23 mouse cellular contexts compared by ENCODE assay signal in genomic region chr4:51127813-51128212, GRCm38 (mm10).
DNase-seq lines count a peak whose midpoint lies in the region; ATAC-seq lines count a peak whose summit lies in the region.
"Had no signal": no experiment of that assay in that cellular context is flagged by ENCODE, and none has a peak within 500 bp of the region (broad histone marks: within the 10 kb centered on the region; RNA-seq: fewer than 3 reads in every experiment).

No protein-coding gene starts in this region.

- no peaks in the 10 kb centered on the region for H3K27me3 ChIP-seq in forebrain, embryonic 14.5 days (replicated peaks; ENCODE audit: control insufficient read depth, insufficient read depth, low read length)
- H3K27me3 ChIP-seq in forebrain, embryonic 12.5 days: no peaks in the 10 kb centered on the region
- H3K27me3 ChIP-seq: CH12.LX, Patski had no signal

- DNase-seq in forebrain, embryonic 14.5 days (ENCODE audit: low spot score): peak; percentile 5
- DNase-seq in frontal cortex, postnatal 36 days (ENCODE audit: low spot score in 2 of 2): no peak
- DNase-seq in brain, adult 2 months (ENCODE audit: low read depth, low spot score): peak; percentile 54
- peak; percentile 44 for DNase-seq in telencephalon, adult 2 months (ENCODE audit: low read depth, low spot score)
- no peak for DNase-seq in right cerebral cortex, postnatal 25 days
- no peak for DNase-seq in left cerebral cortex, adult 8-10 months (ENCODE audit: low spot score in 2 of 2)
- DNase-seq: adrenal gland, adult 2 months; adrenal gland, adult 8-10 months; adrenal gland, postnatal 10 days; adrenal gland, postnatal 14 days; adrenal gland, postnatal 25 days; adrenal gland, postnatal 36 days; B cell, adult 2 months; cerebellum, adult 11 months; cerebellum, adult 11-12 months; cerebellum, adult 18-20 months had no signal

- WGBS in forebrain, embryonic 14.5 days: 89% methylated on average over 1 of the region's 1 CpGs
- 90% methylated on average over 1 of the region's 1 CpGs for WGBS in forebrain, embryonic 12.5 days

- no peaks in the 10 kb centered on the region for H3K9me3 ChIP-seq in forebrain, embryonic 14.5 days (replicated peaks; ENCODE audit: control insufficient read depth, low read length)
- H3K9me3 ChIP-seq in forebrain, embryonic 12.5 days: no peaks in the 10 kb centered on the region
- H3K9me3 ChIP-seq: G1E had no signal

- no peak overlapping the region for H3K4me2 ChIP-seq in forebrain, embryonic 14.5 days (ENCODE audit: low read length)
- no peak overlapping the region for H3K4me2 ChIP-seq in forebrain, embryonic 12.5 days

- H3K4me1 ChIP-seq in forebrain, embryonic 14.5 days (ENCODE audit: control insufficient read depth, insufficient read depth, low read length): no peaks in the 10 kb centered on the region
- no peaks in the 10 kb centered on the region for H3K4me1 ChIP-seq in forebrain, embryonic 12.5 days

- no peak overlapping the region for H3K4me3 ChIP-seq in forebrain, embryonic 14.5 days (ENCODE audit: low read depth, low read length)
- no peak overlapping the region for H3K4me3 ChIP-seq in forebrain, embryonic 12.5 days (replicated peaks)

- no peak overlapping the region for H3K27ac ChIP-seq in forebrain, embryonic 14.5 days (ENCODE audit: low read depth, low read length)
- no peak overlapping the region for H3K27ac ChIP-seq in forebrain, embryonic 12.5 days

- H3K36me3 ChIP-seq in forebrain, embryonic 14.5 days (ENCODE audit: control insufficient read depth, insufficient read depth, low read length): no peaks in the 10 kb centered on the region
- H3K36me3 ChIP-seq in forebrain, embryonic 12.5 days (replicated peaks): no peaks in the 10 kb centered on the region
- H3K36me3 ChIP-seq: G1E had no signal

- no peak for ATAC-seq in forebrain, embryonic 14.5 days
- no peak for ATAC-seq in forebrain, embryonic 12.5 days (ENCODE audit: low FRiP score)
- ATAC-seq in frontal cortex, adult (ENCODE audit: low TSS enrichment): peak; percentile 99
- ATAC-seq: activated CD4-positive, CD25-positive, alpha-beta regulatory T cell, adult 4 months; CD4-positive, CD25-positive, alpha-beta regulatory T cell, adult 4 months; Patski had no signal

- H3K9ac ChIP-seq in forebrain, embryonic 14.5 days (ENCODE audit: low read length): no peak overlapping the region
- no peak overlapping the region for H3K9ac ChIP-seq in forebrain, embryonic 12.5 days

Comparison
In these comparisons a context has a peak if more than half of its experiments do, and no peak if none do; other contexts are left out.
1. DNase-seq: peak in forebrain, embryonic 14.5 days (single experiment), brain, adult 2 months (single experiment) and telencephalon, adult 2 months (single experiment); none in frontal cortex, postnatal 36 days (0 of 2), right cerebral cortex, postnatal 25 days (single experiment) and left cerebral cortex, adult 8-10 months (0 of 2).